Mouse (Mus musculus) stomach, embryonic 16.5 days (tissue): ENCODE results near the gene Stau1. TPM values are rescaled to one million over a fixed set of nuclear protein-coding genes. Genes with fewer than 3 reads are reported as not detected.

ENCODE experiments used
- ATAC-seq: fragments of 200-750 bp; cut with Nextera tagmentation; 2 replicates; pipeline ENCODE4 v1.8.0; 2017; ENCODE audit warnings: moderate number of reproducible peaks, moderate TSS enrichment; ENCODE audit not compliant: insufficient read depth, low FRiP score
- H3K27ac ChIP-seq: fragments of 300-500 bp; sonication (generic); 2 replicates; pipeline ENCODE4 v1.5.1; 2014; ENCODE audit warnings: low read length
- H3K27me3 ChIP-seq: fragments of 300-500 bp; sonication (generic); 2 replicates; pipeline ENCODE4 v1.6.1; 2014; ENCODE audit warnings: low read length, control low read depth, mixed read lengths; ENCODE audit not compliant: control insufficient read depth, insufficient read depth
- H3K36me3 ChIP-seq: fragments of 300-500 bp; sonication (generic); 2 replicates; pipeline ENCODE4 v1.6.1; 2014; ENCODE audit warnings: low read length; ENCODE audit not compliant: control insufficient read depth, insufficient read depth
- H3K4me1 ChIP-seq: fragments of 300-500 bp; sonication (generic); 2 replicates; pipeline ENCODE4 v1.6.1; 2014; ENCODE audit warnings: low read length, control low read depth, mixed read lengths; ENCODE audit not compliant: control insufficient read depth, insufficient read depth
- H3K4me2 ChIP-seq: fragments of 300-500 bp; sonication (generic); 2 replicates; pipeline ENCODE4 v1.6.1; 2014; ENCODE audit warnings: low read depth, low read length, mixed read lengths
- H3K4me3 ChIP-seq: fragments of 300-500 bp; sonication (generic); replicated peaks from 2 replicates; pipeline ENCODE4 v1.5.1; 2014; ENCODE audit warnings: mild to moderate bottlenecking, low read length
- H3K9ac ChIP-seq: fragments of 300-500 bp; sonication (generic); 2 replicates; pipeline ENCODE4 v1.6.1; 2014; ENCODE audit warnings: low read length
- H3K9me3 ChIP-seq: fragments of 300-500 bp; sonication (generic); replicated peaks from 2 replicates; pipeline ENCODE4 v1.6.1; 2016; ENCODE audit warnings: low read length, control low read depth; ENCODE audit not compliant: control insufficient read depth
- WGBS: fragments of 180-500 bp; shearing (Covaris S2); extraction: QIAGEN DNeasy Blood & Tissue Kit; methylation state at CpG from one replicate; pipeline ENCODE4 v1.1.7; 2014; 5-methylcytosine and 5-hydroxymethylcytosine counted together
- polyA plus RNA-seq: library from polyadenylated mRNA; unstranded; fragments of >200 nt; fragmentation: Nextera tagmentation; extraction: Ambion mirVana; gene quantifications from 2 replicates; pipeline ENCODE4 v1.2.1, GENCODE M21; 2015

Gene Stau1
- polyA plus RNA-seq, result 76.1 and 83.3 TPM in 2 replicates

DNA sequence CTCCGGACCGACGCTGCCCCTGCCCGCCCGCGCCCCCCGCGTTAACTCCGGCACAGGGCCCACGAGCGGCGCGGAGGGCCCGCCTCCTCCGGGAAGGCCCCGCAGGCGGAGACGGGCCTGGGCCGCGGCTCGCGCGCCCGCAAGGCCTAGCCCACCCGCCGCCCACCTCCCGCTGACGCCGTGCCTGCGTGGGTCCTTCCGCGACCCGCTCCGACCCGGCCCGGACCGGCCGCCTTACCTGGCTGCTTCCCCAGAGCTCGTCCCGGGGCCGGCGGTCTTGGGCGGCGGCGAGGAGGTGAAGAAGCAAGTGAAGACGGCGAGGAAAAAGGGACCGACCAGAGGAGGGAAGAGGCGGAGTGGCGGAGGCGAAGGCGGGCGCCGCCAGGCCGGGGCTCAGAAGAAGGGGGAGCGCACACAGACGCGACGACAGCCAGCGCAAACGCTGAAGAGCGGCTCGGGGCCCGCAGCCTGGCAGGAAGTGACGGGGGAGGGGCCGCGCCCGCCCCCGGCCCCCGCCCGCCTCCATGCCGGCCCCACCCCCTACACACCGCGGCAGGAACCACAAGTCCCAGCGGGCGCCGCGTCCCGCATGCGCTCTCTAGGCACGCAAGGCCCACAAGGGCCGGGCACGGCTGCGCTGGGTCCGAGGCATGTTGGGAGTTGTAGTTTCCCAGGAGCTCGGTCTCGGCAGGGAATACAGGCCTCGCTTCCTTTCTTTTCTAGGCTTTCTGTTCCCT, at the start of gene Stau1:
TSS of gene Stau1 (minus strand) at position 504 of the 737 bp plus-strand sequence.
- Histone ChIP-seq H3K4me3 (peak within 1 kb of the TSS; percentile 91), H3K4me1 (peaks cover 25% of the 10 kb centered on the region), H3K9me3 (no peaks in the 10 kb centered on the region), H3K27ac (peak within 1 kb of the TSS; percentile 97), H3K9ac (peak within 1 kb of the TSS; percentile 100), H3K27me3 (no peaks in the 10 kb centered on the region), H3K4me2 (peak within 1 kb of the TSS; percentile 93), H3K36me3 (no peaks in the 10 kb centered on the region)
- WGBS, result under 1% methylated on average over 85 of the region's 88 CpGs
- ATAC-seq, result peak; percentile 100

DNA sequence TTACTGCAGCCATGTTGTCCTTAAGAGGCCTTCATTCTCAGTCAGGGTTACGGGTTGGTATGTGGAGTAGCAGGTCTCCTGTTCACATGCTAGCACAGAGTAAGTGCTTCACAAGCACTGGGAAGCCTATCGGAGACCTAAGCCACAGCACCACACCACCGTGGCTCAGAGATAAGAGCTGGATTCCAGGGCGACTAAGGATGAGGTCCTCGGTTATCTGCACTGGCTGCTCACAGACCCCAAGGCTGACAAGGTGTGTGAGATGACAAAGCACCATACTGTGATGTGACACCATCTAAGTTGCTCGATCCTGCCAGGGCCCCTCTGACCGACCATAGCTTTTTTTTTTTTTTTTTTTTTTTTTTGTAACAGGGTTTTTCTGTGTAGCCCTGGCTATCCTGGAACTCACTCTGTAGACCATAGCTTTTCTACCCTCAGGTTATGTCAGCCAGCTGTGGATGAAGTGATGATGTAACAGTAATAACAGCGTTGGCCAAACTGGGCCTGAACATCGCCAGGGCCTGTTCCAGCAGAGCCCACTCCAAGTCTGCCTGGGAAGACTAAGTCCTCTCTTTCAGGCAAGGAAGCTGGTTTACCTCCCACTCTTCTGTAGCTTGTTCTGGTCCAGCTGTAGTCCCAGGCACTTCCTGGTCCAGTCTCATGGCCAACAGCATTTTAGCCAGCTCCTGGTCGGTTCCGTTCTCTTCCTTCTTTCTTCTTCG, 47.5 kb upstream of the Stau1 start:
- no peak overlapping the region for H3K9ac ChIP-seq
- H3K4me3 ChIP-seq, result no peak overlapping the region
- 87% methylated on average over 12 of the region's 12 CpGs for WGBS
- H3K27me3 ChIP-seq, result no peaks in the 10 kb centered on the region
- ATAC-seq, result peak; percentile 70; the same call in 1 of the 2 replicates
- no peaks in the 10 kb centered on the region for H3K9me3 ChIP-seq
- no peak overlapping the region for H3K4me2 ChIP-seq
- H3K36me3 ChIP-seq, result peaks cover 19% of the 10 kb centered on the region; the same call in 1 of the 2 replicates
- H3K4me1 ChIP-seq, result no peaks in the 10 kb centered on the region
- H3K27ac ChIP-seq, result peak overlapping the region; percentile 15; the same call in 1 of the 2 replicates

DNA sequence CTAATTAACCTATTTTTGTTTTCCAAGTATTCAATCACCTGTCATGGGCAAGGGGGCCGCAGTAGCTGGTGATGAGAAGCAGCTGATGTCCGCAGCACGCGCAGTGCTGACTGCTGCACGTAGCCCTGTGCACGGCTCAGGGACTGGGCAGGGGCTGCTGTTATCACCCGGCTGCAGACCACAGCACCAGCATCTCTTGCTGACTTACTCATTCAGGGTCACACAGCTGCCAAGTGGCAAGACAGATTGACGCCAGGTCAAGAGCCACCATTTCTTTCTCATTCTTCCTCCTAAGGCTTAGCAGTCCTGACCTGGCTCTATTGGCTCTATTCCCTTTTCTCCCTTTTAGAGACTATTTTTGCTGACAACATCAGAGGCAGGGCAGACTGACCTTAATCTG, 43.3 kb upstream of the Stau1 start:
- Histone ChIP-seq H3K27me3 (no peaks in the 10 kb centered on the region), H3K4me3 (no peak overlapping the region), H3K9ac (no peak overlapping the region), H3K4me2 (no peak overlapping the region), H3K36me3 (peaks cover 20% of the 10 kb centered on the region; the same call in 1 of the 2 replicates), H3K27ac (no peak overlapping the region), H3K9me3 (no peaks in the 10 kb centered on the region), H3K4me1 (no peaks in the 10 kb centered on the region)
- peak; percentile 38; the same call in 1 of the 2 replicates for ATAC-seq
- WGBS, result 58% methylated on average over 8 of the region's 8 CpGs

- H3K27ac ChIP-seq, result no peak overlapping the region
- H3K4me2 ChIP-seq, result no peak overlapping the region
- no peak for ATAC-seq
- H3K36me3 ChIP-seq, result peaks cover 16% of the 10 kb centered on the region; the same call in 1 of the 2 replicates
- whole genome bisulfite sequencing, result 92% methylated on average over 7 of the region's 7 CpGs
- no peaks in the 10 kb centered on the region for H3K27me3 ChIP-seq
- no peak overlapping the region for H3K9ac ChIP-seq
- H3K4me3 ChIP-seq, result no peak overlapping the region
- no peaks in the 10 kb centered on the region for H3K9me3 ChIP-seq
- H3K4me1 ChIP-seq, result no peaks in the 10 kb centered on the region
Measured at GRCm38 (mm10) chr2:167038716-167039115, 42.6 kb upstream of the Stau1 start.

DNA sequence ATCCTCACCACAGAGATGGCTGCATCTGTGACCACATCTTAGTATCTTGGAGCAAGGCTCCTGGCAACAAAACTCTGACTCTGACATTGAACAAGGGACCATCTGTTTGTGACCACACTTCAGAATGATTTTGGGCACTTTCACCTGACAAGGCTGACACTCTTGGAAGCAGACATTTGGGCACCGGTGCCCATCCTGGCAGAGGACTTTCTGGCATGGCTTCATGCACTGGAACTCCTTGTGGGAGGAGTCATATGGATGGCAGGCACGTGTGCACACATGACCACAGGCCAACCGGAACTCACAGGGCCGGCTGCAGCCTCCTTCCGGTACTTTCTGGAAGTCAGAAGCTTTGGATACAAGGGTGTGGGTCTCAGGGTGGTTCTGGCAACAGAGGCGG, 42.2 kb upstream of the Stau1 start:
- no peak for ATAC-seq
- H3K36me3 ChIP-seq, result peaks cover 16% of the 10 kb centered on the region; the same call in 1 of the 2 replicates
- H3K4me2 ChIP-seq, result no peak overlapping the region
- H3K9ac ChIP-seq, result no peak overlapping the region
- H3K9me3 ChIP-seq, result no peaks in the 10 kb centered on the region
- no peaks in the 10 kb centered on the region for H3K4me1 ChIP-seq
- H3K27ac ChIP-seq, result no peak overlapping the region
- WGBS, result 89% methylated on average over 6 of the region's 6 CpGs
- no peak overlapping the region for H3K4me3 ChIP-seq
- H3K27me3 ChIP-seq, result no peaks in the 10 kb centered on the region

GRCm38 (mm10) chr2:167037710-167038109, 41.6 kb upstream of the Stau1 start:
- H3K9me3 ChIP-seq, result no peaks in the 10 kb centered on the region
- 94% methylated on average over 12 of the region's 12 CpGs for WGBS
- no peak overlapping the region for H3K27ac ChIP-seq
- ATAC-seq, result no peak
- peaks cover 11% of the 10 kb centered on the region; the same call in 1 of the 2 replicates for H3K36me3 ChIP-seq
- no peaks in the 10 kb centered on the region for H3K4me1 ChIP-seq
- no peak overlapping the region for H3K4me3 ChIP-seq
- H3K9ac ChIP-seq, result no peak overlapping the region
- H3K4me2 ChIP-seq, result no peak overlapping the region
- H3K27me3 ChIP-seq, result no peaks in the 10 kb centered on the region

- ATAC-seq, result no peak
- WGBS, result 92% methylated on average over 4 of the region's 4 CpGs
- no peak overlapping the region for H3K27ac ChIP-seq
- no peak overlapping the region for H3K4me3 ChIP-seq
- no peak overlapping the region for H3K9ac ChIP-seq
- H3K9me3 ChIP-seq, result no peaks in the 10 kb centered on the region
- H3K27me3 ChIP-seq, result no peaks in the 10 kb centered on the region
- H3K4me1 ChIP-seq, result no peaks in the 10 kb centered on the region
- H3K4me2 ChIP-seq, result no peak overlapping the region
- peaks cover 34% of the 10 kb centered on the region for H3K36me3 ChIP-seq
Measured at GRCm38 (mm10) chr2:167030507-167030906, 34.4 kb upstream of the Stau1 start.

DNA sequence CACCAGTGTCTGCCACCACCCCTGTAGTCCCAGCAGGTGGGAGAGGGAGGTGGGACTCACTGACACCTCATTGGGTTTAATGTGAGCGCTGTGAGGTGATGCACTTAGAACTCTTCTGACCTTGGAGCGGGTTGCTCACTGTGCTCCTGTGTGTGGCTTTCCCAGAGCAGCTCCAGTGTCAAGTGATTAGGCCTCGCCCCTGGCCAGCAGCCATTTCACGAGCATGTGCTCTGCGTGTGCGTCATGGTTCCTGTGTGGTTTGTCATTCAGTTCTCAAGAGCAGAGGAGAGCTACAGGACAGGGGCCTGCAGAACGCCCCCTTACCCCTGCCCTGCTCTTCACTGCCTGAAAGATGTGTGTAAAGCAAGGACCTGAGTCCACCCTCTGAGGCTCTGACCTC, 32.5 kb upstream of the Stau1 start:
- no peak for ATAC-seq
- Histone ChIP-seq H3K27me3 (no peaks in the 10 kb centered on the region), H3K4me2 (no peak overlapping the region), H3K4me3 (no peak overlapping the region), H3K9ac (no peak overlapping the region), H3K36me3 (peaks cover 36% of the 10 kb centered on the region), H3K9me3 (no peaks in the 10 kb centered on the region), H3K27ac (no peak overlapping the region), H3K4me1 (no peaks in the 10 kb centered on the region)
- WGBS, result 92% methylated on average over 7 of the region's 7 CpGs

DNA sequence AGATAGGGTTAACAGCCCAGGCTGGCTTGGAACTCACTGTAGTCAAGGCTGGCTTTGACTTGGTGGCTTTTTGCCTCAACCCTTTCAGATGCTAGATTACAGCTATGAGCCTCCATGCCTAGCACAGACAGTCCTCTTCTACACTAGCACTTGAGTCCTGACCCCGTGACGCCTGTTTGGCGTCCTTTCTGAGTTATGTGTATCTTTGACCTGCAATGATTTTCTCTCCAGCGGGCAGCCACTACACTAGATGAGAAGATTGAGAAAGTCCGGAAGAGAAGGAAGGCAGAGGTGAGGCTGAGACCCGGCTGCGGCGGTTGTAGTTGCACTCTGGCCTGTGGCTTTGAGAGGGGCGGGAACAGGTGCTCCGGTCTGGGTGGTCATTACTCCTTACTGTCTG, 23.3 kb upstream of the Stau1 start:
- H3K27ac ChIP-seq, result no peak overlapping the region
- no peak for ATAC-seq
- 89% methylated on average over 10 of the region's 10 CpGs for WGBS
- H3K9me3 ChIP-seq, result no peaks in the 10 kb centered on the region
- H3K4me2 ChIP-seq, result no peak overlapping the region
- H3K4me1 ChIP-seq, result peaks cover 12% of the 10 kb centered on the region
- H3K27me3 ChIP-seq, result no peaks in the 10 kb centered on the region
- H3K9ac ChIP-seq, result no peak overlapping the region
- peaks cover 16% of the 10 kb centered on the region; the same call in 1 of the 2 replicates for H3K36me3 ChIP-seq
- no peak overlapping the region for H3K4me3 ChIP-seq
